Mouse (Mus musculus) CH12.LX (cell line): ENCODE data around the gene Arhgap25. TPM values are rescaled to one million over a fixed set of nuclear protein-coding genes. Genes with fewer than 3 reads are reported as not detected.

Experiments
- DNase-seq: peaks from one replicate; pipeline ENCODE4 v3.0.0-alpha.2; 2013; ENCODE audit errors: extremely low read depth
- H3K27ac ChIP-seq: 2 replicates; pipeline ENCODE4 v1.5.1; 2012; ENCODE audit warnings: low read depth, mild to moderate bottlenecking, control low read depth, moderate library complexity; ENCODE audit not compliant: insufficient read depth
- H3K27me3 ChIP-seq: replicated peaks from 2 replicates; pipeline ENCODE3; 2012; ENCODE audit warnings: inconsistent platforms
- H3K36me3 ChIP-seq, 2 experiments: replicated peaks in 1 of 2; 2 replicates each; pipeline versions ENCODE3 to v1.6.1; 2012; ENCODE audit warnings: inconsistent platforms in 1 of 2, low read length in 1 of 2, mild to moderate bottlenecking in 1 of 2, mixed read lengths in 1 of 2, moderate library complexity in 1 of 2; ENCODE audit not compliant: control insufficient read depth in 1 of 2, insufficient read depth in 1 of 2
- H3K4me1 ChIP-seq, 2 experiments: 2 replicates each; pipeline ENCODE4 v1.6.1; 2012; ENCODE audit warnings: inconsistent platforms in 1 of 2, moderate library complexity in 1 of 2; ENCODE audit not compliant: insufficient read depth in 2 of 2, control insufficient read depth in 1 of 2
- H3K4me2 ChIP-seq: 2 replicates; pipeline ENCODE4 v1.6.1; 2012; ENCODE audit warnings: low read depth, mild to moderate bottlenecking, control low read depth; ENCODE audit not compliant: poor library complexity, insufficient read depth, severe bottlenecking
- H3K4me3 ChIP-seq, 3 experiments: fragments of 150-350 bp in 1 of 3; sonication (generic) in 1 of 3; replicated peaks in 1 of 3; 2 replicates each; pipeline versions ENCODE3 to v1.5.1; 2011 to 2012; ENCODE audit warnings: low read depth in 2 of 3, low read length in 2 of 3, mild to moderate bottlenecking in 2 of 3, moderate library complexity in 2 of 3, control low read depth in 1 of 3, improper control_type of control experiment in 1 of 3, inconsistent platforms in 1 of 3, mixed read lengths in 1 of 3; ENCODE audit not compliant: poor library complexity in 1 of 3
- H3K79me2 ChIP-seq: replicated peaks from 2 replicates; pipeline ENCODE4 v1.6.1; 2012; ENCODE audit warnings: mild to moderate bottlenecking, moderate library complexity; ENCODE audit not compliant: control insufficient read depth, poor library complexity, insufficient read depth, severe bottlenecking; ENCODE audit errors: extremely low read depth
- H3K9ac ChIP-seq: 2 replicates; pipeline ENCODE4 v1.6.1; 2012; ENCODE audit warnings: low read depth, mild to moderate bottlenecking, control low read depth, moderate library complexity; ENCODE audit not compliant: insufficient read depth
- H3K9me3 ChIP-seq: replicated peaks from 2 replicates; pipeline ENCODE3; 2012; ENCODE audit warnings: low read length, inconsistent platforms, mixed read lengths
- BHLHE40 ChIP-seq: IDR thresholded peaks from 2 replicates; pipeline ENCODE4 v1.6.1; 2011; ENCODE audit warnings: mild to moderate bottlenecking, low read depth, low read length, improper control_type of control experiment
- CHD1 ChIP-seq: IDR thresholded peaks from 2 replicates; pipeline ENCODE4 v1.6.1; 2012; ENCODE audit warnings: low read depth, low read length, improper control_type of control experiment, inconsistent platforms
- CTCF ChIP-seq, 2 experiments: IDR thresholded peaks in 1 of 2; conservative IDR thresholded peaks in 1 of 2; 2 replicates each; pipeline ENCODE4 v1.5.1; 2011 to 2012; ENCODE audit warnings: low read depth in 2 of 2, low read length in 2 of 2, improper control_type of control experiment in 1 of 2, inconsistent platforms in 1 of 2, mild to moderate bottlenecking in 1 of 2, moderate library complexity in 1 of 2
- ELF1 ChIP-seq: IDR thresholded peaks from 2 replicates; pipeline ENCODE4 v1.6.1; 2014; ENCODE audit warnings: low read depth, mild to moderate bottlenecking, inconsistent platforms, low read length, improper control_type of control experiment
- EP300 ChIP-seq: IDR thresholded peaks from 2 replicates; pipeline ENCODE4 v1.6.1; 2011; ENCODE audit warnings: low read length, improper control_type of control experiment
- ETS1 ChIP-seq: conservative IDR thresholded peaks from 2 replicates; pipeline ENCODE4 v1.6.1; 2012; ENCODE audit warnings: low read depth, mild to moderate bottlenecking, inconsistent platforms, low read length, improper control_type of control experiment, moderate library complexity
- GABPA ChIP-seq: IDR thresholded peaks from 2 replicates; pipeline ENCODE4 v1.6.1; 2012; ENCODE audit warnings: low read depth, low read length, improper control_type of control experiment, inconsistent platforms; ENCODE audit not compliant: insufficient replicate concordance
- JUN ChIP-seq: IDR thresholded peaks from 2 replicates; pipeline ENCODE4 v1.6.1; 2011; ENCODE audit warnings: low read depth, mild to moderate bottlenecking, low read length, improper control_type of control experiment, moderate library complexity; ENCODE audit not compliant: insufficient read depth
- KAT2A ChIP-seq: IDR thresholded peaks from 2 replicates; pipeline ENCODE4 v1.6.1; 2012; ENCODE audit warnings: low read length, improper control_type of control experiment, inconsistent platforms; ENCODE audit not compliant: insufficient replicate concordance
- MAFK ChIP-seq: IDR thresholded peaks from 2 replicates; pipeline ENCODE4 v1.6.1; 2011; ENCODE audit warnings: low read length, improper control_type of control experiment; ENCODE audit not compliant: insufficient replicate concordance
- MAZ ChIP-seq: IDR thresholded peaks from 2 replicates; pipeline ENCODE4 v1.6.1; 2012; ENCODE audit warnings: low read depth, mild to moderate bottlenecking, inconsistent platforms, low read length, improper control_type of control experiment, moderate library complexity
- MEF2A ChIP-seq: IDR thresholded peaks from 2 replicates; pipeline ENCODE4 v1.6.1; 2014; ENCODE audit warnings: low read depth, mild to moderate bottlenecking, inconsistent platforms, low read length, improper control_type of control experiment, borderline replicate concordance
- MXI1 ChIP-seq: IDR thresholded peaks from 2 replicates; pipeline ENCODE4 v1.6.1; 2011; ENCODE audit warnings: mild to moderate bottlenecking, low read depth, low read length, improper control_type of control experiment
- NELFE ChIP-seq: IDR thresholded peaks from 2 replicates; pipeline ENCODE4 v1.6.1; 2011; ENCODE audit warnings: low read depth, low read length, improper control_type of control experiment
- POLR2AphosphoS2 ChIP-seq: IDR thresholded peaks from 2 replicates; pipeline ENCODE4 v1.6.1; 2011; ENCODE audit warnings: low read depth, low read length, improper control_type of control experiment
- RAD21 ChIP-seq: IDR thresholded peaks from 2 replicates; pipeline ENCODE4 v1.6.1; 2011; ENCODE audit warnings: low read depth, mild to moderate bottlenecking, low read length, improper control_type of control experiment, moderate library complexity
- SIN3A ChIP-seq: IDR thresholded peaks from 2 replicates; pipeline ENCODE4 v1.6.1; 2012; ENCODE audit warnings: low read length, improper control_type of control experiment, inconsistent platforms
- SMC3 ChIP-seq: IDR thresholded peaks from 2 replicates; pipeline ENCODE4 v1.6.1; 2011; ENCODE audit warnings: low read depth, low read length, improper control_type of control experiment
- TBP ChIP-seq: conservative IDR thresholded peaks from 2 replicates; pipeline ENCODE4 v1.6.1; 2011; ENCODE audit warnings: low read depth, low read length, improper control_type of control experiment
- TCF12 ChIP-seq: IDR thresholded peaks from 2 replicates; pipeline ENCODE4 v1.6.1; 2014; ENCODE audit warnings: low read depth, mild to moderate bottlenecking, inconsistent platforms, low read length, improper control_type of control experiment
- USF1 ChIP-seq: IDR thresholded peaks from 2 replicates; pipeline ENCODE4 v1.6.1; 2014; ENCODE audit warnings: low read depth, mild to moderate bottlenecking, inconsistent platforms, low read length, improper control_type of control experiment
- ZC3H11A ChIP-seq: IDR thresholded peaks from 2 replicates; pipeline ENCODE4 v1.6.1; 2012; ENCODE audit warnings: low read depth, mild to moderate bottlenecking, inconsistent platforms, low read length, improper control_type of control experiment
- ZKSCAN1 ChIP-seq: IDR thresholded peaks from 2 replicates; pipeline ENCODE4 v1.6.1; 2012; ENCODE audit warnings: low read depth, inconsistent platforms, low read length, improper control_type of control experiment, borderline replicate concordance
- ZMIZ1 ChIP-seq: IDR thresholded peaks from 2 replicates; pipeline ENCODE4 v1.6.1; 2012; ENCODE audit warnings: low read depth, mild to moderate bottlenecking, inconsistent platforms, low read length, improper control_type of control experiment
- dilution Hi-C: fragments of 300-500 bp; cut with MboI; formaldehyde crosslinking; loops from 2 replicates; pipeline ENCODE4 v1.14.3; 2020; ENCODE audit warnings: low sequenced_read_pairs; ENCODE audit not compliant: extremely low pct_unique_long_range_greater_than_20kb, extremely low pct_ligation_motif_present
- in situ Hi-C: fragments of 300-500 bp; cut with MboI; formaldehyde crosslinking; loops from 3 replicates; pipeline ENCODE4 v1.14.3; 2019; ENCODE audit warnings: low sequenced_read_pairs, low pct_ligation_motif_present, low pct_unique_long_range_greater_than_20kb, mixed read lengths
- polyA plus RNA-seq: library from polyadenylated mRNA; unstranded; fragments of >175 nt; gene quantifications from 2 replicates; pipeline ENCODE4 v1.2.1, GENCODE M21; 2012; ENCODE audit warnings: low read depth; ENCODE audit not compliant: insufficient read length
- total RNA-seq, 2 experiments: library from RNA; depleted of rRNA; stranded (reverse); fragments of 300-350 nt in 1 of 2; fragments of >200 nt in 1 of 2; gene quantifications; 2 replicates each; pipeline ENCODE4 v1.2.3; 2012 to 2014

Gene Arhgap25
- total and polyA plus RNA-seq, 3 experiments: 11.7 to 16.5 (median 12.5) TPM

- Histone ChIP-seq H3K79me2 (no peaks in the 10 kb centered on the region), H3K4me2 (no peak overlapping the region), H3K9me3 (peaks cover 15% of the 10 kb centered on the region), H3K9ac (no peak overlapping the region), H3K4me1 (peaks cover 7 to 35% of the 10 kb centered on the region in 2 experiments), H3K27ac (no peak overlapping the region)
- no peak for DNase-seq
- dilution Hi-C loops: no loop called here
- no peak for TF ChIP-seq NELFE
- no peak for TF ChIP-seq KAT2A
- no peak for TF ChIP-seq SMC3
- no peak for TF ChIP-seq ZC3H11A
- TF ChIP-seq EP300: no peak
- TF ChIP-seq RAD21: no peak
- no peak for TF ChIP-seq SIN3A
- no peak for TF ChIP-seq MXI1
- no peak for TF ChIP-seq POLR2AphosphoS2
- no peak for TF ChIP-seq CHD1
- no peak for TF ChIP-seq TCF12
- TF ChIP-seq BHLHE40: no peak
- TF ChIP-seq USF1: no peak
- no peak for TF ChIP-seq MEF2A
- TF ChIP-seq, all 38 proteins: peak for 0
- no peak overlapping the region for H3K4me3 ChIP-seq
- H3K27me3 ChIP-seq: no peaks in the 10 kb centered on the region
- H3K36me3 ChIP-seq: peaks cover 23 to 80% of the 10 kb centered on the region in 2 experiments
- in situ Hi-C loops: no loop called here
Observed at GRCm38 (mm10) chr6:87483224-87483899, 49.7 kb downstream of the Arhgap25 start.

GRCm38 (mm10) chr6:87479291-87479999, 53.6 kb downstream of the Arhgap25 start:
- peak; percentile 40 for DNase-seq
- in situ Hi-C loops: no loop called here
- H3K27ac ChIP-seq: no peak overlapping the region
- TF ChIP-seq ELF1 (no peak), ZKSCAN1 (no peak), MAZ (no peak), SIN3A (no peak), MAFK (no peak), ZMIZ1 (no peak), USF1 (no peak), CTCF (conservative IDR thresholded peaks at IDR 0.05 in 1 of 2, IDR thresholded peaks at IDR 0.05 in 1 of 2; ENCODE audit: low read depth in 2 of 2, low read length in 2 of 2) (no peak), TBP (no peak), GABPA (no peak), ETS1 (no peak), JUN (no peak), MEF2A (no peak)
- H3K36me3 ChIP-seq: peaks cover 23 to 86% of the 10 kb centered on the region in 2 experiments
- H3K4me3 ChIP-seq: no peak overlapping the region
- H3K4me2 ChIP-seq: no peak overlapping the region
- H3K4me1 ChIP-seq: peaks cover 16 to 53% of the 10 kb centered on the region in 2 experiments
- H3K27me3 ChIP-seq: no peaks in the 10 kb centered on the region
- no peaks in the 10 kb centered on the region for H3K79me2 ChIP-seq
- H3K9me3 ChIP-seq: peaks cover 15% of the 10 kb centered on the region
- dilution Hi-C loops: no loop called here
- no peak overlapping the region for H3K9ac ChIP-seq
